ENCODE assay signal across 8 mouse cellular contexts in the genomic region with DNA sequence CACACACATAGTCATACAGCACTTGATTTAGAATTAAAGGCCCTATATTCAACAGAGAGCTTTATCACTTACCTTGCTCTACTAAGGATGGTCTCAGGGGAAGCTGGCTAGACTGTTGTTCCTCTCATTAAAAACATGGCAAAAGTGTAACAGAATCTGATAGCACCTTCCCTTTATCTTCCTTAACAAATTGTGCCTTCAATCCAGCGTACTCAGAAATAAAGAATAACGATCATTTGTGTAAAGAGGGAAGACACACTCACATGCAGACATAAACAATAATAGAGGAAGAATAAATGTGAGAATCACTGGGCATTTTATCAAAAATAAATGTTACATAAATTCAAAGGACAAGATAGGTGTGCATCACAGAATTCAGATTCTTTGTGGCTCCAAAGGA. TPM values are rescaled to one million over a fixed set of nuclear protein-coding genes. Genes with fewer than 3 reads are reported as not detected.
A peak's percentile ranks its signal among the peaks of the same experiment; 100 is the strongest.
DNase-seq lines count a peak whose midpoint lies in the region; ATAC-seq and TF ChIP-seq lines count a peak whose summit lies in the region.

Gene Plxna2 (plus strand): TSS at position 301 of the 400 bp plus-strand sequence.

- peak within 1 kb of the TSS; percentile 28 for H3K4me3 ChIP-seq in testis, adult 2 months (ENCODE audit: control insufficient read depth, low read depth, low read length)
- H3K4me3 ChIP-seq in neural tube, embryonic 14.5 days (ENCODE audit: low read depth, low read length) = peak within 1 kb of the TSS; percentile 62

- intact Hi-C loops in left cerebral cortex, postnatal 10 days (cut with DNase I) = loop anchor here (5.0 to 10.0 kb wide), 2 partner anchors 916 to 1033 kb away; no protein-coding TSS in a partner anchor

- no peak within 1 kb of the TSS for H3K27ac ChIP-seq in testis, adult 2 months (ENCODE audit: control insufficient read depth, insufficient read depth, low read depth, low read length)
- peak within 1 kb of the TSS; percentile 90 for H3K27ac ChIP-seq in neural tube, embryonic 14.5 days (ENCODE audit: low read depth, low read length)

- 83% methylated on average over 2 of the region's 2 CpGs for WGBS in neural tube, embryonic 14.5 days

- H3K9me3 ChIP-seq in neural tube, embryonic 14.5 days (ENCODE audit: control insufficient read depth, low read length) = no peaks in the 10 kb centered on the region

- ATAC-seq in neural tube, embryonic 14.5 days (ENCODE audit: low read depth) = no peak
- no peak for ATAC-seq in megakaryocyte progenitor cell, adult 5-6 weeks (replicated peaks; ENCODE audit: poor library complexity)

- no peak for DNase-seq in adrenal gland, postnatal 14 days
- DNase-seq in adrenal gland, postnatal 36 days = no peak
- no peak for DNase-seq in testis, postnatal 10 days (ENCODE audit: low spot score)
- no peak for DNase-seq in left cerebral cortex, postnatal 10 days (ENCODE audit: extremely low spot score in 1 of 2, low spot score in 2 of 2)
- no peak for DNase-seq in thymus, postnatal 36 days

- TF ChIP-seq POLR2A in testis, adult 2 months (IDR thresholded peaks at IDR 0.05; ENCODE audit: control insufficient read depth, low read depth, low read length) = no peak

- H3K4me1 ChIP-seq in testis, adult 2 months (ENCODE audit: control insufficient read depth, insufficient read depth, low read length) = peaks cover 12% of the 10 kb centered on the region
- H3K4me1 ChIP-seq in neural tube, embryonic 14.5 days (ENCODE audit: control insufficient read depth, insufficient read depth, low read length) = no peaks in the 10 kb centered on the region; the same call in 1 of the 2 replicates

- peak within 1 kb of the TSS; percentile 78 for H3K4me2 ChIP-seq in neural tube, embryonic 14.5 days (ENCODE audit: low read depth, low read length)

- TF ChIP-seq CTCF in testis, adult 2 months (IDR thresholded peaks at IDR 0.05; ENCODE audit: control insufficient read depth, insufficient read depth, insufficient replicate concordance, low read depth, low read length) = no peak

- no peak within 1 kb of the TSS for H3K9ac ChIP-seq in neural tube, embryonic 14.5 days (replicated peaks; ENCODE audit: low read depth, low read length)

- H3K36me3 ChIP-seq in testis, adult 2 months (ENCODE audit: control insufficient read depth, insufficient read depth, low read length) = no peaks in the 10 kb centered on the region
- no peaks in the 10 kb centered on the region for H3K36me3 ChIP-seq in neural tube, embryonic 14.5 days (ENCODE audit: control insufficient read depth, insufficient read depth, low read length)

- no peaks in the 10 kb centered on the region for H3K27me3 ChIP-seq in testis, adult 2 months (ENCODE audit: control insufficient read depth, insufficient read depth, low read length)
- no peaks in the 10 kb centered on the region for H3K27me3 ChIP-seq in neural tube, embryonic 14.5 days (ENCODE audit: control insufficient read depth, insufficient read depth, low read length)

RNA-seq across cellular contexts. Expression of gene Plxna2, which starts in this region (rescaled TPM):
- total RNA-seq in adrenal gland, postnatal 14 days (2021) = 15.2 and 17.3 TPM in 2 replicates
- total RNA-seq in adrenal gland, postnatal 36 days (2021) = 10 to 100 TPM in 1 of 2 experiments, 1 to 10 TPM in 1; 8.8 to 10.1 TPM
- polyA plus RNA-seq in testis, adult 2 months (2012; rRNA removed) = 7.9 and 8.2 TPM in 2 replicates
- 10 to 100 TPM; 97.9 to 99.8 TPM for total RNA-seq in left cerebral cortex, postnatal 10 days (2021)
- polyA plus RNA-seq in neural tube, embryonic 14.5 days (2014; fragmentation: Nextera tagmentation; extraction: Ambion mirVana) = 76.0 and 79.2 TPM in 2 replicates
- total RNA-seq in megakaryocyte progenitor cell, adult 5-6 weeks (2015) = 0.39 and 0.72 TPM in 2 replicates
- 0.17 and 0.34 TPM in 2 replicates for total RNA-seq in megakaryocyte progenitor cell, adult 5-6 weeks (2017)
